Mouse (Mus musculus) gastrocnemius, adult 18-20 months (tissue): ENCODE results near the gene Tex47. TPM values are rescaled to one million over a fixed set of nuclear protein-coding genes. Genes with fewer than 3 reads are reported as not detected.

Experiments
- DNase-seq: peaks from one replicate; pipeline ENCODE4 v3.0.0; 2021; ENCODE audit warnings: low spot score
- long read RNA-seq, 2 experiments: library from polyadenylated mRNA; stranded (forward); transcript quantifications; one replicate each; pipeline ENCODE4 v2.0.0; 2021
- total RNA-seq, 2 experiments: library from RNA; stranded (reverse); gene quantifications; 2 replicates each; pipeline ENCODE4 v1.2.3; 2021

Gene Tex47
- not detected for total RNA-seq
- long read RNA-seq, experiment 1: 0 reads
- long read RNA-seq, experiment 2: 0 reads

DNA sequence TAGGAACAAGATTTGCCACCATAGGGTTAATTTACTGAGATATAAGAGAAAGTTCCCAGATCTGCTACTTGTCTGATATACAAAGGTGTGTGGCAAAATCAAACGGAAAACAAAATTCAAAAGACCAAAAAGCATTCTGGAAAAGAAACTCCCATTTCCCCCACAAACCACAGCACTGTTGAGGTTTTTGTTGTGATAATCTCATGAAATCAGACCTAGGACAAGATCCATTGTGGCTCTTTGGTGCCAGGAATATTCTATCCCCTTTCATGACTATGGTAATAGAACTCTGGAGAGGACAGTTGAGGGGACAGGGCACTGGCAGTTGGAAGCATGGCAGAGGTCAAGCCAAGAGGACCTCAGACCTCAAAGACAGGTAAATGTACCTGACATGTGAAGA, at the start of gene Tex47:
Tex47 (plus strand) TSS at position 301 of the 400 bp plus-strand sequence.
- DNase-seq: no peak

DNA sequence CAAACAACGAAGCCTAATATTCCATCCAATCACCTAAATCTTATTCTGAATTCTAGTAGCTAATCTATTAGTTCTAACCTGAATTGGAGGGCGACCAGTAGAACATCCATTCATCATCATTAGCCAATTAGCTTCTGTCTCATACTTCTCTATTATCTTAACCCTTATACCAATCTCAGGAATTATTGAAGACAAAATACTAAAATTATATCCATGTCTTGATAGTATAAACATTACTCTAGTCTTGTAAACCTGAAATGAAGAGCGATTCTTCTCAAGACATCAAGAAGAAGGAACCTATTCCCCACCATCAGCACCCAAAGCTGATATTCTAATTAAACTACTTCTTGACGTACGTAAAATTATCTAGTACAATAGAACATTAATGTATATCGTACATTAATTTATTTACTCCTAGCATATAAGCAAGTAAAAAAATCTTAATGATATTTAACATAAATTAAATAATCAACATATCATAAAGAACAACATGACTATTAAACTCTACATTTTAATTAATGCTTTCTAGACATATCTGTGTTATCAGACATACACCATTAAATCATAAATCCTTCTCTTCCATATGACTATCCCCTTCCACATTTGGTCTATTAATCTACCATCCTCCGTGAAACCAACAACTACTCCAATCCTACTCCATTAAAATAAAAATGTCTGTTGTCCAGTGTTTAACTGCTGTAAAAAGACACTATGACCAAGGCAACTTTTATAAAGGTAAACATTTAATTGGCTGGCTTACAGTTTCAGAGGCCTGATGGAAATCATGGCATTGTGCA, 27.1 kb upstream of the Tex47 start:
- DNase-seq: no peak

DNA sequence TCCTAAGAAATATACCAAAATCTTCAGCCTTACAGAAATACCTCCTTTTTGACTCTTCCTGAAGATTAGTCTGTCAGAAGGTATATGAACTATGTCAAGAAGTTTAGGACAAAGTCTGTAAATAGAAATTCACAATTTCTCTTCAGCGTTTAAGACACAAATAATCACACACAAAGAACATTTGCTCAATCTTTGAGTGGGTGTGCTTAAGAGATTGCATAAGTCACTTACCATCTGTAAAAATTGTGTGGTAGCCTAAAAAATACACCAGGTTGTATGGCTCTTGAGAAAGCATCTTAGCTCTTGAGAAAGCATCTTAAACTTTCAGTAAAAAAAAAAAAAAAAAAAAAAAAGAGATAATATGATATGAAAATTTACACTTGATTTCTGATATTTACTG, 19.6 kb upstream of the Tex47 start:
- DNase-seq: no peak

DNA sequence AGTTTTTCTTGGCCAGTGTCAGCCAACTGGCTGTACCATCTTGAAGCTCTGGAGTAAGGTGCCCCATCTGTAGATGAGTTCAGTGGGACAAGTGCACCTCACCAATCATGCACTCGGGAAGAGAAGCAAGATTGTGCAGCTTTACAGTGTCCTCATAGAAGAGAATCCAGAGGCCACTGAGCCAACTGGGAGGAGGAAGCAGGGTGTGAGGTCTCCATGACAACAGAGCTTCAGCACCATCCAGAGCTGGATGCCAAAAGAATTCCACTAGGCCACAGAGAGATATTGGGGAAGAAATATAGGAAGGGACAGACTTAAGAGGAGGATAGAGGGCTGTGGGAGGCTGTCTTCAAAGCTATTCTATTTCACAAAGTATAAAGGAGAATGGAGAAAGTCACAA, 950 bp upstream of the Tex47 start:
- no peak for DNase-seq

DNA sequence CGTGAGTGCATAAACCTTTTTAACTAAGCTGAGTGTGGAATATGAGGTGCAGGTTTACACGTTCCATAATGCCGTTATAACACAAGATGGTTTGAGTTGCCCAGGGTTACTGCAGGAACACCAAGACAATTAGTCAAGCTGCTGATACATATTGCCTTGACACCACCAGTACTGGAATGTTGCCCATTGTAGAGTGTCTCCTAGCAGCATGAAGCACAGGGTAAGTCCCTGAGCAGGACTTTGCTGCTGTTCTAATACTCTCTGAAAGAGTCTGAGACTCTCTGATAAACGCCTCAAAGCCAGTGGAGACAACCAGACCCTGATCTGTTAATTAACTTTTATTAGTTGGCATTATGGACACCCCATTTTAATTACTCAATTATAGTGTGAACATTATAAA, 21.7 kb downstream of the Tex47 start:
- no peak for DNase-seq

DNA sequence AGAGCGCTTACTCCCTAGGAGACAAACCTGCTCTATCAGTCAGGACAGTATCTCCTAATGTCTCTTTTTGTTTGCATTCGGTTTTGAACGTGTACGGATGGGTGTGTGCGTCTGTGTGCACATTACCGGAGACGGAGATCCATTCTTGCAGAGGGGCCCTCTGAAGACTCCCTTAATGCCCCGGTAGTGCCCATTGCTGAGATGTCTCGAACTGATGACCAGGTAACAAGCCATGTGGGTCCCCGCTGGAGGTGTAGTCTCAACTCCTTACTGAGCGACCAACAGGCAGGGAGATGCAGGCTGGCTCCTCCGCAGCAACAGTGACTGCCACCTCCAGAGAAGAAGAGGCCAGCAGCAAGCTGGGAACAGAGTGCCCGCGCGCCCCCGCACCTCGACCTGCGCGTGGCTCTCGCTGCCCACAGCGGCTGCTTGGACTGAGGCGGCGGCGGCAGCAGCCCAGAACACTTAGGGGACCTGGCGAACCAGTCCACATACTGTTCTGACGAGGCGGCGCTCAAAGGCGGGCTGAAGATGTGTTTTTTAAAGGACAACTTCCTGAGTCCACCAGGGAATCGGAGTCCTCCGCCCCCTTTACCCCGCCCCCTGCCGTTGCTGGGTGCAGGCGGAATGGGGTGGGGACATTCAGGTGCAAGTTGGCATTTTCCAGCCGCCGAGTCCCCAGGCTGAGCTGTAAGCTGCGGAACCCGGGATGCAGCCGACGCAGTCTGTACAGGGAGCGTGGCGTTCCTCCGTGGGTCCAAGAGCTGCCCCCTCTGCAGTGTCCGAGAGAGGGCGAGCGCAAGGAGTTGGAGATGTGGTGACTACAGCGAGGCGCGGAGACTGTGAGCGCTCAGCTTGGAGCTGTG, 40.5 kb downstream of the Tex47 start, which contains the start of gene Zfp804b:
Zfp804b (minus strand) TSS at position 612 of the 866 bp plus-strand sequence.
- DNase-seq: no peak

DNA sequence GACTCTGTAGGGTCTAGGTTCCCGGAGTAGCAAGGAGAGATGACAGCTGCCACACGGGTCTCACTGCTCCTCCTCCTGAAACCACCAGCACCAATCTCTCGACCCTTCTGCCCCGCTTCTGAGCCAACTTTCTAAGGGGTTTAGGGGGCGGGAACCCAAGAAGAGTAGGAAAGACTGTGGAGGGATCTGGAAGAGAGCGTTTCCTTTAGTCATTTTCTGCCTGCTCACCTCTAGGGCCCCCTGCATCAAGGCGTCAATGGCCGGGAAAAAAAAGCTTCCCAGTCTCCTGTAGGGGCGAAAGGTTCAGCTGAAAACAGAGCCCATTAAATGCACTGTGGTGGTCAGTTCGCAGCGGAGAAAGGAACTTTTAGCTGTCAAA, 41.1 kb downstream of the Tex47 start:
- DNase-seq: no peak

Other genes starting within 250 kb of the Tex47 start
- gene Zfp804b, start 40.6 kb downstream of the Tex47 start, total RNA-seq: under 1 TPM in 1 of 2 experiments, not detected in 1; 0.05 TPM